Mouse (Mus musculus) liver, embryonic 14.5 days (tissue): ENCODE measurements at regions not wholly inside any gene's neighbourhood (a gene's known extent, or its start where the extent isn't known, plus 50 kb on each side); places are given as distances from the start of the nearest gene placed in this dataset.

Source experiments
- ATAC-seq: fragments of 200-750 bp; cut with Nextera tagmentation; 2 replicates; pipeline ENCODE4 v1.8.0; 2017; ENCODE audit warnings: moderate number of reproducible peaks, mild to moderate bottlenecking, moderate library complexity; ENCODE audit not compliant: insufficient read depth
- DNase-seq, 3 experiments: peaks; one replicate each; pipeline ENCODE4 v3.0.0-alpha.2; 2012 to 2013; ENCODE audit warnings: low read depth in 3 of 3, low spot score in 3 of 3
- H3K27ac ChIP-seq: fragments of 300-500 bp; sonication (generic); 2 replicates; pipeline ENCODE4 v1.5.1; 2014; ENCODE audit warnings: moderate library complexity, mild to moderate bottlenecking, control low read depth, inconsistent platforms
- H3K27me3 ChIP-seq: fragments of 300-500 bp; sonication (generic); 2 replicates; pipeline ENCODE4 v1.6.1; 2014; ENCODE audit warnings: mild to moderate bottlenecking, low read length, moderate library complexity; ENCODE audit not compliant: control insufficient read depth, insufficient read depth
- H3K36me3 ChIP-seq: fragments of 300-500 bp; sonication (generic); replicated peaks from 2 replicates; pipeline ENCODE4 v1.6.1; 2014; ENCODE audit warnings: low read depth; ENCODE audit not compliant: control insufficient read depth, insufficient read depth
- H3K4me1 ChIP-seq, 2 experiments: fragments of 200-500 bp in 1 of 2; fragments of 300-500 bp in 1 of 2; sonication (generic) in 1 of 2; replicated peaks; 2 replicates each; pipeline ENCODE4 v1.6.1; 2012 to 2014; ENCODE audit warnings: antibody characterized with exemption in 1 of 2, inconsistent platforms in 1 of 2, low read length in 1 of 2; ENCODE audit not compliant: control insufficient read depth in 2 of 2, insufficient read depth in 2 of 2
- H3K4me2 ChIP-seq: fragments of 300-500 bp; sonication (generic); 2 replicates; pipeline ENCODE4 v1.6.1; 2014; ENCODE audit warnings: low read depth, mild to moderate bottlenecking, control low read depth, moderate library complexity
- H3K4me3 ChIP-seq, 2 experiments: fragments of 200-500 bp in 1 of 2; fragments of 300-500 bp in 1 of 2; sonication (generic) in 1 of 2; 2 replicates each; pipeline ENCODE4 v1.5.1; 2012 to 2014; ENCODE audit warnings: low read depth in 2 of 2, low read length in 2 of 2, mild to moderate bottlenecking in 2 of 2, control low read depth in 1 of 2, inconsistent platforms in 1 of 2, moderate library complexity in 1 of 2; ENCODE audit not compliant: insufficient read depth in 1 of 2
- H3K9ac ChIP-seq: fragments of 300-500 bp; sonication (generic); replicated peaks from 2 replicates; pipeline ENCODE4 v1.6.1; 2014; ENCODE audit warnings: mild to moderate bottlenecking, control low read depth, moderate library complexity
- H3K9me3 ChIP-seq: fragments of 300-500 bp; sonication (generic); 2 replicates; pipeline ENCODE4 v1.6.1; 2016; ENCODE audit warnings: low read length, mixed read lengths; ENCODE audit not compliant: control insufficient read depth
- CTCF ChIP-seq: IDR thresholded peaks from 2 replicates; pipeline ENCODE4 v1.5.1; 2016; ENCODE audit warnings: antibody characterized with exemption, low read depth, control low read depth
- EP300 ChIP-seq: IDR thresholded peaks from 2 replicates; pipeline ENCODE4 v1.6.1; 2016; ENCODE audit warnings: antibody characterized with exemption, low read depth
- WGBS: fragments of 180-500 bp; shearing (Covaris S2); extraction: QIAGEN DNeasy Blood & Tissue Kit; methylation state at CpG from one replicate; pipeline ENCODE4 v1.1.7; 2014; ENCODE audit not compliant: insufficient replicate concordance; 5-methylcytosine and 5-hydroxymethylcytosine counted together

DNA sequence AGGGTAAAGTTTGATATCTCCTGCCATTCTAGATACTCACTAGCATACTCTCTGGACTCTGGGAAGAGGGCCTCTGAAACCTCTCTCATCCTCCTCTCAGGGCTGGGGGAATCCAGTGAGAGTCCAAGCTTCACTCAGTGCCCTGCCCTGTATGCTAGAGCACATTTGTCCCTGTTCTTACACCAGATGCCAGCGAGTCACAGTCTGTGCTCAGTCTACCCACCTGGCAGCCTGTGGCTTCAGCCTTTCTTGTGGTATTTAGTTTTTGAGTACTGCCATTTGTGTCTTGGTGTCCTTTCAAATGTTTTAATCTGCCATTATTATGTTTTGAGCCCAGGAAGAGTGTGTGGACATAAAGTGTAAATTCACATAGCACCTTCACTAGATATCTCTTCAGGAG is 86.8 kb upstream of the Magi3 start:
- Histone ChIP-seq H3K4me2 (no peak overlapping the region), H3K36me3 (no peaks in the 10 kb centered on the region), H3K27ac (no peak overlapping the region), H3K9me3 (no peaks in the 10 kb centered on the region), H3K9ac (no peak overlapping the region), H3K4me1 (0 out of 4 replicates have a peak, but pooled peaks cover 0 to 4% of the 10 kb centered on the region in 2 experiments), H3K4me3 (no peak overlapping the region), H3K27me3 (no peaks in the 10 kb centered on the region)
- no peak for ATAC-seq
- TF ChIP-seq CTCF, result no peak
- TF ChIP-seq EP300, result no peak
- WGBS, result 67% methylated on average over 1 of the region's 1 CpGs
- DNase-seq, result no peak

DNA sequence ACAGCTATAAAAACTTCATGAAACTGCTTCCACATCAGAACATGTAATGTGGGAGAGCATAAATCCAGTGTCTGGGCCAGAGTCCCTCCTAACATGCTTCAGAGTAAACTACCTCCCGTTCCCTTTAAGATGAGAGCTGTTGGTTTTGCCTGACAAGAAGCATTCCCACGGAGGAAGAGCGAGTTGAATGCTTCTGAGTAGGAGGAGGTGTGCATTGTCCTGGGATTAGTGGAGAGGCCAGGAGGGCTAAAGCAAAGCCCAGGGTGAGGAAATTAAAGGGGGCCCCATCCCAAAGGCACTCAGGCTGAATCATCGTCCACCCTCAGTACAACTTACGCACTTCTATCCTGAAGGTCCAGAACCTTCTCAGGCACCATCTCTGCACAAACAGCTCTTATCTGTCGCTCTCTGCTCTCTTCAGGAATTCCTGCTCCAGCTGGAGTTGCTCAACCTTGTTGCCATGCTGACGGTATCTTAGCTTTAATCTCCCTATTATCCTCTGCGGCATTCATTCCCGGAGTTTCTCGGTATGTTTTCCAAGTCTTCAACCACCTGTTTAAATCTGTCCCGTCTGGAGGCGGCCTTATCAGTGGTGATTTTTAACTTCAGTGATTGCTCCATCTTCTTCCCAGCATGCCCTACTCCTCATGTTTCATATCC is 85.9 kb upstream of the Magi3 start:
- H3K27ac ChIP-seq, result no peak overlapping the region
- ATAC-seq (no peak), DNase-seq (no peak)
- no peaks in the 10 kb centered on the region for H3K27me3 ChIP-seq
- no peaks in the 10 kb centered on the region for H3K36me3 ChIP-seq
- no peak overlapping the region for H3K4me2 ChIP-seq
- no peak overlapping the region for H3K4me3 ChIP-seq
- no peak for TF ChIP-seq CTCF
- 0 out of 4 replicates have a peak, but pooled peaks cover 0 to 4% of the 10 kb centered on the region in 2 experiments for H3K4me1 ChIP-seq
- no peak overlapping the region for H3K9ac ChIP-seq
- 42% methylated on average over 12 of the region's 12 CpGs for WGBS
- no peaks in the 10 kb centered on the region for H3K9me3 ChIP-seq

DNA sequence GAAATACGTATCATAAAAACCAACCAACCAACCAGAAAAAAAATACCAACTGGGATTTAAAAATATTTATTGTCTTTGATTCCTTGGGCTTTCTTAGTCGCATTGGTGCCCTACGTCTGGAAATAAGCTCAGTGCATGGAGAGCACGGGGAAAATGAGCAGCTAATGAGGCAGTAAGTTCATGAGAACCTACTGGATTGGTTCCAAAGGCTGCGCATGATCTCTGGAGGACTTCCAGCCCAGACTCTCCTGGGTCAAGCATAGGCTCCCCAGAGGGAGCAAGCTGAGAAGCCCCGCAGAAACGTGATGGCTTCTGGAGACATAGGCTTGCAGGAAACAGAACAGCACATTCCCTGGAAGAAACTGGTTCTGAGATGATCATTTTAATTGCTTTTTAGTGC is 83.4 kb upstream of the Magi3 start:
- Histone ChIP-seq H3K4me3 (no peak overlapping the region), H3K4me2 (no peak overlapping the region), H3K36me3 (no peaks in the 10 kb centered on the region), H3K4me1 (0 out of 4 replicates have a peak, but pooled peaks cover 0 to 4% of the 10 kb centered on the region in 2 experiments), H3K27ac (no peak overlapping the region), H3K9me3 (no peaks in the 10 kb centered on the region), H3K27me3 (no peaks in the 10 kb centered on the region), H3K9ac (no peak overlapping the region)
- DNase-seq, result no peak
- no peak for ATAC-seq
- no peak for TF ChIP-seq CTCF
- TF ChIP-seq EP300, result no peak
- 62% methylated on average over 7 of the region's 7 CpGs for WGBS

DNA sequence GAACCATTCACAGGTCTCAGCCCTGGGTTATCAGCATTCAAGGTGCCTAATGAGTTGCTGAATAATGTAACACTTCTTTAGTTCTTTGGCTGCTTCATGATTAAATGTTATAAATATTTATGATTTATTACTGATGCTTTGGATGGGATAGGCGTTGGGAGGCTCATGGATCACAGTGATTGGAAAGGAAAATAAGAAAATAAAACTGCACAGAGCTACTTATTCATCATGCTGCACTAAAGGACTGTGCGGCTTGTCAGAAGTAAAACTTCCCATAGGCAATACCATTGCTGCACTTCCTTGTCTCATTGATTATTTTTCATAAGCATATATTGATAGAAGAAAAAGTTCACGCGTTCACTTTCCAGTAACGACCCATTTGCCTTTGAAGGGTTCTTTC is 80.0 kb upstream of the Magi3 start:
- no peaks in the 10 kb centered on the region for H3K9me3 ChIP-seq
- no peak overlapping the region for H3K9ac ChIP-seq
- no peak overlapping the region for H3K27ac ChIP-seq
- TF ChIP-seq CTCF, result no peak
- TF ChIP-seq EP300, result no peak
- H3K36me3 ChIP-seq, result no peaks in the 10 kb centered on the region
- H3K4me2 ChIP-seq, result no peak overlapping the region
- 80% methylated on average over 5 of the region's 5 CpGs for WGBS
- no peaks in the 10 kb centered on the region for H3K27me3 ChIP-seq
- no peaks in the 10 kb centered on the region for H3K4me1 ChIP-seq
- ATAC-seq, result no peak
- no peak for DNase-seq
- no peak overlapping the region for H3K4me3 ChIP-seq

DNA sequence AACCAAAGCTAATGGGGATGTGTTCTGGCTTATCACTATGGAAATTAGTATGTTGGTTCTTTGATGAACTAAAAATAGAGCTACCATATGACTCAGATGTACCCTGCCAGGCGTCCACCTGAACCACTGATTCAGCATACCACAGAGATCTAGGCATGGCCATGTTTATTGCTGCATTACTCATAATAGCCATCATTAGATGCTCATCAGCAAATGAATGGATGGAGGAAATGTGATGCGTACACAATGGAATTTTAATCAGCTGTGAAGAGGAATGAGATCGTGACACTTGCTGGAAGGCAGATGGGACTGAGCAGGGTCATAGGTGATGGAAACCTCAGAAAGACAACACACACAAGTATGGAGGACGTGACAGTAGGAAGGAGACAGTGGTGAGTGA is 78.7 kb upstream of the Magi3 start:
- no peak overlapping the region for H3K9ac ChIP-seq
- no peaks in the 10 kb centered on the region for H3K9me3 ChIP-seq
- H3K4me1 ChIP-seq, result no peaks in the 10 kb centered on the region
- no peak overlapping the region for H3K4me3 ChIP-seq
- TF ChIP-seq EP300 (no peak), CTCF (no peak)
- H3K27me3 ChIP-seq, result no peaks in the 10 kb centered on the region
- H3K4me2 ChIP-seq, result no peak overlapping the region
- no peak for ATAC-seq
- no peak overlapping the region for H3K27ac ChIP-seq
- no peak for DNase-seq
- WGBS, result 55% methylated on average over 4 of the region's 4 CpGs
- no peaks in the 10 kb centered on the region for H3K36me3 ChIP-seq
